Mouse (Mus musculus): ENCODE measurements at regions not wholly inside any gene's neighbourhood (a gene's known extent, or its start where the extent isn't known, plus 50 kb on each side); places are given as distances from the start of the nearest gene placed in this dataset.

DNA sequence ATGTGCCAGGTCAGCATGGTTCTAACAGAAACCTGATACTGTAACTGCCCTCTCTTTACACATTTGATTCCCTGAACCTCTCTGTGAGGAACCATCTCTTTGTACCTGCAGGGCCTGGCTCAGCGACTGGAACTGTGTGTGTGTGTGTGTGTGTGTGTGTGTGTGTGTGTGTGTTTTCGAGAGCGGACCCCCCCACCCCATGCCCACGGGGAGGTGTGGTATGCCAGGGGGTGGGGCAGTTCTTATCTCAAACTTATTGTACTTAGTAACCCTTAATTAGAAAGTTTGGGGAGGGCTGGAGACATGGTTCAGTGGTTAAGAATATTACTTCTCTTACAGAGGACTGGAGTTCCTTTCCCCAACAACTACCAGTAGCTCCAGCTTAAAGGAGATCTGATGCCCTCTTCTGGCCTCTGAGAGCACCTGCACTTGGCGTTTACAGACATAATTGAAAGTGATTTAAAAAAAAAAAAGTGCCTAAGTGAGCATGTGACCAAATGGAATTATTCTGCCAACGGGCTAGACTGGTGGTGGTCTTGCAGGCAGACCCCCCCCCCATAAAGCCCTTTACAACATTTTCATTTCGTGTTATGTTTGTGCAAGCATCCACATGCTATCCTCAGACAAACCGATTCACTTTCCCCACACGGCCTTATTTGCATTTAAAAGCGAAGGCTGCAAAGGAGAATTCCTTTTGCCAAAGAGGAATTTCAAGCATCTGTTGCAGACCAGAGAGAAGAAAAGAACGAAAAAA, 77.7 kb upstream of the Med14 start:
- DNase-seq (ENCODE audit: low spot score in 2 of 2), result peak; percentile 13 to 33

DNA sequence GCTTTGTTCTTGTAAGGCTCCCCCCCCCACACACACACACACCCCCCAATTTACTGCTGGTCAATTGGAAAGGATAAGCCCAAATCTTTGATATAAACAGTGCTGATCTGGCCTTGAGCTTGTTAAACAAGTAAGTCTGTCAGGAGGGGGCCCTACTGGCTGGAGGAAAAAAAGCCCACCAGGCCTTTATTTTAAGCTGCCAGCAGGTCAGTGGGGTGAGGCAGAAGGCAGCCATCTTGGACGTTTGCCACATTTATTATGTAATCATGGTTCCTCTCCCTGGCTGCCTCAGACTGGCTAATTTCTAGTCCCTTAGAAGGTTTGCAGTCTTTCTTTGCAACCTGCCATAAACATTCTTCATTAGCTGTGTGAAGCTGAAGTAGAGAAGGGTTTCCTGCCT, 75.9 kb upstream of the Med14 start:
- DNase-seq (ENCODE audit: low spot score in 2 of 2), result no peak

DNA sequence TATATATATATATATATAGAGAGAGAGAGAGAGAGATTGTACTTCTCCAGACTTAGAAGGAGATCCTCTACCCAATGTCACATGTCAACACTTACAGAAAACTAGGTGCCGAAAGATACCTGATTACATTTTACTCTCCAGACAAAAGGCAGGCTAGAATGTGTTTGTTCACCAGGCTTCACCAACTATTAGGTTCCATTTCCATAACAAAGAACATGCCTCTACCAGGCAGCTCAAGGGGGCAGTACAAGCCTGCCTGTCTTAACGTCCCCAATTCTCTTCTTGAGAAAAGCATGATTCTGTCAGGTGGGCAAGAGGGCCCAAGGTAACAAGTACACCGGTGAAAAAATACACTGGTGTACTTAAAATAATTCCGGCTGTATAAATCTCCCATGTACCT, 72.8 kb upstream of the Med14 start:
- DNase-seq (ENCODE audit: low spot score in 2 of 2), result no peak

DNA sequence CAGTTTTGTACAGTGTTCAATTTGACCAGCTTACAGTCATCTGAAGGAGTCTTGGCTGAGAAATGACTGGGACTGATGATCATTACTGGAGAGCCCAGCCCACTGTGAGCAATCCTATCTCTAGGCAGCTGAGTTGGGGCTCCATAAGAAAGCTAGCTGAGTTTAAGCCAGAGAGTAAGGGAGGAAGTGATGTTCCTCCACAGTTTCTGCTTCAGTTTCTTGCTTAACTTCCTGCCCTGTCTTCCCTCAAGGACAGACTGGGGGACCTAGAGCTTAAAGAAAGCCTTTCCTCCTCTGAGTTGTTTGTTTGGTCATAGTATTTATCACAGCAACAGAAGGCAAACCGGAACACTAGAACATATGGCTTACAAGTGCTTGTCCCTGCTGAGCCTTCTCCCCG, 70.8 kb upstream of the Med14 start:
- DNase-seq (ENCODE audit: low spot score in 2 of 2), result no peak

DNA sequence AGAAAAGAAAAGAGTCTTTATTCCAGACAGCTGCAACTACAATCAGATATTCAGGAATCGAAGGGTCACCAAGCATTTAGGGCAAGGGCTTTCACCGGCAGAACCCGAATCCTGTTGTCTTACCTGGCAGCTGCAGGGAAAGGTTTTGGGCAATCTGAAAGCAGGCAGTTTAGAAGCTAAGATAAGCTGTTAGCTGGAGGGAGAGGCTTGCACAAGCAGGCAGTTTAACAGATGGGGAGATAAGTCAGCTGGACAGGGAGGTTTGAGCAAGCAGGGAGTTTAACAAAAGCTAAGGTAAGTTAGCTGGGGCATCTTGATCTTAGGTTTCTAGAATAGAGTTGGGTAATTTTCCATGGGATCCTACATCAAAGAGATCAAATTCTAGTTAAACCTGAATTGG, 67.3 kb upstream of the Med14 start:
- no peak for DNase-seq (ENCODE audit: low spot score in 2 of 2)

DNA sequence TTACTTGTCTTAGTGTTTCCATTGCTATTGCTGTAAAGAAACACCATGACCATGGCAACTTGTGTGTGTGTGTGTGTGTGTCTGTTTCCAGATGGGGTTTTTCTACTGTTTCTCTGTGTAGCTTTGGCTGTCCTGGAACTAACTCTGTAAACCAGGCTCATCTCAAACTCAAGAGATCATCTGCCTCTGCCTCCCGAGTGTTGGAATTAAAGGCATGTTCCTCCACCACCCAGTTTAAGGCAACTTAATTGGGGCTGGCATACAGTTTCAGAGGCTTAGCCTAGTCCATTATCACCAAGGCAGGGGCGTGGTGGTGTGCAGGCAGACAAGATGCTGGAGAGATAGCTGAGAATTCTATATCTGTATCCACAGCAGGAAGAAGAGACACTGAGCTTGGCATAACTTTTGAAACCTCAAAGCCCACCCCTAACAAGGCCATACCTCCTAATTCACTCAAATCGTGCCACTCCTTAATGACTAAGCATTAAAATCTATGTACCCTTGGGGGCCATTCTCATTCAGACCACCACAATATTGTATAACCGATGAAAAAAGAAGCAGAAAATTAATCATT, 65.5 kb upstream of the Med14 start:
- DNase-seq (ENCODE audit: low spot score in 2 of 2), result no peak

DNA sequence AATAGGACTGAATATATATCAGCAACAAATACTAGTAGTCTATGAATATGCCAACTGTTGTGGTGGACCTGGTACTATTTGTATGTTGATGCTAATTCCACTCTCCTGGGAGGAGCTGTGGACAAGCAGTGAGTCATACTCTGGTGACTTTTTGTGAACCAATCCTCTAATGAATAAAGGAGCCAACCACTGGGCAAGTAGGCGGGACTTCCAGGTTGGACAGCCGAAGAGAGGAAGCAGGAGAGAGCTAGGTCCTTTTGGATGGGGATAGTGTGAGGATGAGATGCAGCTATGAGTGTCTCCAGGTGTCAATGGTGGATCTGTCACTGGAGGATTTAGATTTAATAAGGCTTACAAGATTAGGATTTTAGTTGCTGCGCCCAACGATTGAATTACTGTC, 64.8 kb upstream of the Med14 start:
- DNase-seq (ENCODE audit: low spot score in 2 of 2), result no peak

DNA sequence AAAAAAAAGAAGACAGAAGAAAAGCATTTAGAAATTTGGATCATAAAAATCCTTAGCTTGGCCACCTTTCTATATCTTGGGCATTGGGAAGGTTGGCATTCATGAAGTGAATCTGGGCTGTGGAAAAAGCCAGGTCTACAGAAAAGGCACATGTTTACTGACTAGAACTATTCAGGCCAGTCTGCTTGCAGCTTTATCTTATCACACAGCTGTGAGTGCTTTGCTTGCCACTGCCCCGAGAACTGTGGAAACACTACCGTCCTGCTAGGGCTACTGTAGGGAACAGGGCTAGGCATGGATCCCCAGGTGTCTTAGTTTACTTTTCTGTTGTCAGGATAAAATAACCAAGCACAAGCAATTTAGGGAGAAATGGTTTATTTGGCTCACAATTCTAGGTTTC, 63.4 kb upstream of the Med14 start:
- no peak for DNase-seq (ENCODE audit: low spot score in 2 of 2)

DNA sequence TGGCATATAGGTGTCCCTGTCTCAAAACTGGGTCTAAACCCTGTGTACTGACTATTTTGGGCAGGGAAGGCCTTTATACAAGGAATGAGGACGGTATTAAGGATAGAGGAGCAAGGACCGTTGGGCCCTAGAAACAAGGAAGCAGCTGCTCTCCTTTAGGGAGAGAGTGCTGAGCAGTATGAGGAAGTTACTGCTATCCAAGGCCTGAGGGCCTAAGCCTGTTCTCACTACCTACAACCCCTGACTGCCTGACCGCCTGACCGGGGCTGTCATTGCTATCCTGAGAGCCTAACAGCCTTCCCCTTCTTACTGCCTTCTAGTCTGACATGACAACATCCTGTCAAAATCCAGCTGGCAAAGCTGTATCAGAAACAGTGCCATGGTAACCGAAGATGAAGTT, 62.6 kb upstream of the Med14 start:
- DNase-seq (ENCODE audit: low spot score in 2 of 2), result no peak

DNA sequence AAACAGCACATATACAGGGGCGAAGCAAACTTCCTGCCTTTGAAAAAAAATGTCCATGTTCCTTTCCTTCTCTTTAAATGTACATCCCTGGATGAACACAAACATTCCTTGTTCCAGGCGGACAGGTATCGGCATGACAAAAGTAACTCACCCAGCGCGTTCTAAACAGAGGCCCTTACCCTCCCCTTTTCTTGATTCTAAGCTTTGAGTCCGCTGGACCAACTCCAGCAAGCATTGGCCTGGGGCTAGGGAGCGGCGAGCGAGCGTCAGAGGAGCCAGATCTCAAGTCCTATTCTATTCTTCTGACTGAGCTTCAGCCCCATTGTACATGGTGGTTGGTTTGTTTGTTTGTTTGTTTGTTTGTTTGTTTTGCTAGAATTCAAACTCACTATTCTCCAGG, 60.9 kb upstream of the Med14 start:
- DNase-seq (ENCODE audit: low spot score in 2 of 2), result no peak

DNA sequence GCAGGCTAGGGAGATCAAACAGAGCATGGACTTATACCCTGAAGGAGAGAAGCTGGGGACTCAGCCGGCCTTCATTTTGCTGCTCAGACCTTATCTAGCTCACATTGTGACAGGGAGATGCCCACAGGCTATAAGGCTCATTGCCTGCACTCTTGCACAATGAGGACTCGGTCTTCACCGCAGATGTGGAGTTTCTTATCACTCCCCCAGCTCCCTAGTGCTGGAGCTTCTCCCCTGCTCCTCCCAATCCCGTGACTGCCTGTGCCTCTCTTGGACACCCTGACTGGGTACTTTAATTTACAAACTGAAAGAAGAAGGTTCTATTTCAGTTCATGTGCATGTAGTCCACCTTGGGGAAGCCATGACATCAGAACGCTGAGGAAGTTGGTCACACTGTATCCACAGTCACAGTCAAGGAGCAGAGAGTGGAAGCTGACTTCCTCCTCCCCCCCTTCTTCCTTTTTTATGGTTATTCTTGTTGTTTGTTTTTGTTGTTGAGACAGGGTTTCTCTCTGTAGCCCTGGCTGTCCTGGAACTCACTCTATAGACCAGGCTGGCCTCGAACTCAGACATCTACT, 51.3 kb upstream of the Med14 start:
- DNase-seq (ENCODE audit: low spot score in 2 of 2), result no peak

Small RNA genes lying in the stretch of these regions (microRNA-seq; reads per million reads assigned to microRNA genes)
- gene Gm25063, result 0 reads per million in 2 experiments
